Mouse (Mus musculus) liver, adult 2 months (tissue): Measurements from ENCODE around the gene Tfg. TPM values are rescaled to one million over a fixed set of nuclear protein-coding genes. Genes with fewer than 3 reads are reported as not detected.

ENCODE experiments used
- DNase-seq: peaks from one replicate; pipeline ENCODE4 v3.0.0-alpha.2; 2011; ENCODE audit warnings: low read depth, low spot score; ENCODE audit errors: extremely low read depth
- H3K27ac ChIP-seq: fragments of 200-500 bp; replicated peaks from 2 replicates; pipeline ENCODE4 v1.5.1; 2012; ENCODE audit warnings: low read depth, mild to moderate bottlenecking, control low read depth, inconsistent platforms, low read length; ENCODE audit not compliant: insufficient read depth
- H3K27me3 ChIP-seq: fragments of 200-500 bp; 2 replicates; pipeline ENCODE4 v1.6.1; 2012; ENCODE audit warnings: mild to moderate bottlenecking, moderate library complexity, low read length, inconsistent platforms; ENCODE audit not compliant: control insufficient read depth, insufficient read depth
- H3K36me3 ChIP-seq: fragments of 200-500 bp; 2 replicates; pipeline ENCODE4 v1.6.1; 2012; ENCODE audit warnings: low read length, inconsistent platforms; ENCODE audit not compliant: control insufficient read depth, insufficient read depth
- H3K4me1 ChIP-seq: fragments of 200-500 bp; 2 replicates; pipeline ENCODE4 v1.6.1; 2011; ENCODE audit warnings: low read length; ENCODE audit not compliant: control insufficient read depth, insufficient read depth
- H3K4me3 ChIP-seq: fragments of 200-500 bp; 2 replicates; pipeline ENCODE4 v1.5.1; 2011; ENCODE audit warnings: low read depth, mild to moderate bottlenecking, control low read depth, low read length, moderate library complexity; ENCODE audit not compliant: insufficient read depth
- H3K79me2 ChIP-seq: fragments of 200-500 bp; 2 replicates; pipeline ENCODE4 v1.6.1; 2012; ENCODE audit warnings: inconsistent platforms, mild to moderate bottlenecking, low read length, moderate library complexity; ENCODE audit not compliant: control insufficient read depth, insufficient read depth
- H3K9ac ChIP-seq: fragments of 200-500 bp; 2 replicates; pipeline ENCODE4 v1.6.1; 2012; ENCODE audit warnings: low read depth, mild to moderate bottlenecking, control low read depth, inconsistent platforms, low read length
- CTCF ChIP-seq: fragments of 200-500 bp; IDR thresholded peaks from 2 replicates; pipeline ENCODE4 v1.5.1; 2011; ENCODE audit warnings: low read depth, low read length, control low read depth
- POLR2A ChIP-seq: fragments of 200-500 bp; IDR thresholded peaks from 2 replicates; pipeline ENCODE4 v1.6.1; 2011; ENCODE audit warnings: low read length, control low read depth; ENCODE audit not compliant: insufficient read depth; ENCODE audit errors: extremely low read depth
- WGBS: fragments of 180-500 bp; shearing (Covaris S2); methylation state at CpG from one replicate; pipeline ENCODE4 v1.1.7; 2018; 5-methylcytosine and 5-hydroxymethylcytosine counted together
- polyA plus RNA-seq: library from polyadenylated mRNA; depleted of rRNA; stranded (reverse); fragments of >200 nt; gene quantifications from 2 replicates; pipeline ENCODE4 v1.2.3, GENCODE M21; 2012
- total RNA-seq: library from RNA; depleted of rRNA; stranded (reverse); fragments of >200 nt; gene quantifications from 2 replicates; pipeline ENCODE4 v1.2.3, GENCODE M21; 2014

Tfg gene
- total and polyA plus RNA-seq, 2 experiments: 24.1 to 78.2 TPM

DNA sequence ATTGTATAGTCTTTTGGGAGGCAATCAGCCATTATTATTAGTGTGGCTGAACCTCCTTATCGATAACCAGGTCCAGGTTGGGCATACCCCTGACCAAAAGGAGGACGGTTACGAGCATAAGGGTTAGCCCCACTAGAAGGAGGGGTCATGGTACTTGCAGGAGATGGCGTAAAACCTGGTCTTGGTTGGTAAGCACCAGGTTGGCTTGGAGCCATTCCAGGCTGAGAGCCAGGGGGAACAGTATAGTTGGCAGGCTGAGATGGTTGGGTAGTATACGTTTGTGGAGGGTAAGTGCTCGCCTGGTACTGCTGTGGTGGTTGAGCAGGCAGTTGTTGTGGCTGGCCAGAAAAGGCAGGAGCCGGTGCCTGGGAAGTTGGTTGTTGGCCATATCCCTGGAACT is 26.5 kb downstream of the Tfg start:
- no peak for DNase-seq
- whole genome bisulfite sequencing: 82% methylated on average over 7 of the region's 7 CpGs

DNA sequence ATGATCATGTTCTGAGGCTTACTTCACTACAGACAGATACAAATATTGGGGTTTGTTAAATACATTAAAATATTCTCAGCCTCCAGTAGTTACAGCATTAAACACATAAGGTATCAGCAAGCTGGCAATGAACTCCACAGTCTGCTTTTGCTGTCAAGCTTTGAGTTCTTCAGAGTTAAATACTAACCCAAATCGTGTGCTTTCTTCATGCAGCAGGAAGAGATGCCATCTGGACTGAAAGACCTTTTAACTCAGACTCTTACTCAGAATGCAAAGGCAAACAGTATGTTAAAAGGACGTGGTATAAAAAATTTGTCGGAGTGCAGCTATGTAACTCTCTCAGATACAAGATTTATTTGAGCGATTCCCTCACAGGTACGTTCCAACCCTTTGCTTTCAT is 30.5 kb downstream of the Tfg start:
- WGBS: 90% methylated on average over 5 of the region's 5 CpGs

More for the DNA sequence above, 26.5 kb downstream of the Tfg start:
- no peak overlapping the region for H3K27ac ChIP-seq
- no peaks in the 10 kb centered on the region for H3K79me2 ChIP-seq
- no peak for TF ChIP-seq CTCF
- TF ChIP-seq POLR2A: no peak
- H3K9ac ChIP-seq: no peak overlapping the region
- no peaks in the 10 kb centered on the region for H3K4me1 ChIP-seq
- no peaks in the 10 kb centered on the region for H3K27me3 ChIP-seq
- H3K4me3 ChIP-seq: no peak overlapping the region
- H3K36me3 ChIP-seq: peaks cover 61% of the 10 kb centered on the region

DNA sequence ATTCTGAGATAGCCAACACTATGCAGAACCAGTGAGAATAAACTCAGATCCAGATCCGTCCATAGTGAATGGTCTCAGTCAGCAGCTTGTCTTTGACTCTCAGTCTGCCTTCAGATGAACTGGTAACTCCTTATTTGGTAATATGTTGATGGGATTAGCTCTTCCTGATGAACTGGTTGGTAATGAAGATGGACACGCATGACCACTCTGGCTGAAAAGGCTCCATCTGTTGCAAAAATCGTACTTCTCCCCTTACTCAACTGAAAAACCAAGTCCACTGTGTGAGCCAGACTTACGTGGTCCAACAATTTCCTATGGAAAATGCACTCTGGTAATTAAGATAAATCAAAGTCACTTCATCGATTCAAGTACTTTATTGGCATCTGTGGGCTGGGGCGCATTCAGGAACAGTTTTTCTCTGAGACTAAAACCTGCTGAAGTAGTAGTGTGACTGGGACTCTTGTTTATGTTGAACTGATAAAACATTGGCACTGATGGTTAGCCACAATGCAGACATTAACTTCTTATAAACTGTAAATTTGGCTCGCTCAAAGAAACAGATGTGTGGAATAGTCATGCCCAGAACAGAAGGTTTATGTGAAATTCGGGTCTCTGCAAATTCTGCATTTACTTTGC is 36.1 kb downstream of the Tfg start:
- WGBS: 91% methylated on average over 8 of the region's 8 CpGs
- Histone ChIP-seq H3K4me1 (no peaks in the 10 kb centered on the region), H3K4me3 (no peak overlapping the region), H3K27ac (no peak overlapping the region), H3K9ac (no peak overlapping the region), H3K36me3 (peaks cover 14% of the 10 kb centered on the region), H3K27me3 (no peaks in the 10 kb centered on the region), H3K79me2 (no peaks in the 10 kb centered on the region)
- DNase-seq: no peak
- TF ChIP-seq CTCF: no peak
- no peak for TF ChIP-seq POLR2A

More for the DNA sequence above, 30.5 kb downstream of the Tfg start:
- Histone ChIP-seq H3K4me1 (no peaks in the 10 kb centered on the region), H3K79me2 (no peaks in the 10 kb centered on the region), H3K27me3 (no peaks in the 10 kb centered on the region), H3K36me3 (peaks cover 47% of the 10 kb centered on the region), H3K4me3 (no peak overlapping the region), H3K9ac (no peak overlapping the region), H3K27ac (no peak overlapping the region)
- no peak for DNase-seq
- no peak for TF ChIP-seq POLR2A
- no peak for TF ChIP-seq CTCF

DNA sequence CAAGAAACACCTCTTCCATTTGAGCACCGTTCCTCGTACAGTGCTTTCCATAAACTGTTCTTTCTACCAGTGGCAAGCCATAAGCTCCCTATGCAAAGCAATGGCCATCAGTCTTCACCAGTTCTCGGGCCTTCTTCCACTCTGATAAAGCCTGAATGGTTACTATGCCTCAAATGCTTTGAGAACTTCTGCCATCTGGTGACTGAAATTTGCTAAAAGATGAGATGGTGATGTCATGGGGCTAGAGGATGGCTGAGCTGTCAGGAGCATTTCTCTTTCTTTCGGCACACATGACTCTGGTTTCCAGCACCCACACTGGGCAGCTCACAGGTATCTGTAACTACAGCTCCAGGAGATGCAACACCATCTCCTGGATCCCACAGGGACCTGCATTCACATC is 40.1 kb downstream of the Tfg start:
- no peak for TF ChIP-seq POLR2A
- TF ChIP-seq CTCF: peak; percentile 38; the same call in 1 of the 2 replicates
- DNase-seq: peak; percentile 51
- 66% methylated on average over 4 of the region's 4 CpGs for WGBS

GRCm38 (mm10) chr16:56673420-56673819 is 43.8 kb downstream of the Tfg start:
- Histone ChIP-seq H3K79me2 (no peaks in the 10 kb centered on the region), H3K4me3 (no peak overlapping the region), H3K9ac (no peak overlapping the region), H3K27ac (no peak overlapping the region), H3K4me1 (no peaks in the 10 kb centered on the region), H3K27me3 (no peaks in the 10 kb centered on the region), H3K36me3 (no peaks in the 10 kb centered on the region)
- no peak for DNase-seq
- TF ChIP-seq CTCF: no peak
- TF ChIP-seq POLR2A: no peak
- WGBS: 91% methylated on average over 2 of the region's 2 CpGs

More for the DNA sequence above, 40.1 kb downstream of the Tfg start:
- Histone ChIP-seq H3K9ac (no peak overlapping the region), H3K79me2 (no peaks in the 10 kb centered on the region), H3K36me3 (no peaks in the 10 kb centered on the region), H3K27ac (no peak overlapping the region), H3K4me1 (no peaks in the 10 kb centered on the region), H3K27me3 (no peaks in the 10 kb centered on the region), H3K4me3 (no peak overlapping the region)

- Histone ChIP-seq H3K9ac (no peak overlapping the region), H3K79me2 (no peaks in the 10 kb centered on the region), H3K27me3 (no peaks in the 10 kb centered on the region), H3K4me3 (no peak overlapping the region), H3K36me3 (no peaks in the 10 kb centered on the region), H3K27ac (no peak overlapping the region), H3K4me1 (no peaks in the 10 kb centered on the region)
- DNase-seq: peak; percentile 29
- TF ChIP-seq POLR2A (no peak), CTCF (no peak)
- WGBS: 65% methylated on average over 8 of the region's 8 CpGs
These were observed 46.3 kb downstream of the Tfg start for GRCm38 (mm10) chr16:56670941-56671340.
